Mouse (Mus musculus) adrenal gland, postnatal 25 days (tissue): ENCODE data around the gene Fzr1. TPM values are rescaled to one million over a fixed set of nuclear protein-coding genes. Genes with fewer than 3 reads are reported as not detected.
A peak's percentile ranks its signal among the peaks of the same experiment; 100 is the strongest.

Experiments
- DNase-seq: peaks from one replicate; pipeline ENCODE4 v3.0.0; 2021; ENCODE audit warnings: mixed read lengths
- total RNA-seq: library from RNA; stranded (reverse); gene quantifications from 2 replicates; pipeline ENCODE4 v1.2.3, GENCODE M21; 2021

Gene Fzr1
- total RNA-seq, 1 experiment from 2014 or later: 51.6 TPM

DNA sequence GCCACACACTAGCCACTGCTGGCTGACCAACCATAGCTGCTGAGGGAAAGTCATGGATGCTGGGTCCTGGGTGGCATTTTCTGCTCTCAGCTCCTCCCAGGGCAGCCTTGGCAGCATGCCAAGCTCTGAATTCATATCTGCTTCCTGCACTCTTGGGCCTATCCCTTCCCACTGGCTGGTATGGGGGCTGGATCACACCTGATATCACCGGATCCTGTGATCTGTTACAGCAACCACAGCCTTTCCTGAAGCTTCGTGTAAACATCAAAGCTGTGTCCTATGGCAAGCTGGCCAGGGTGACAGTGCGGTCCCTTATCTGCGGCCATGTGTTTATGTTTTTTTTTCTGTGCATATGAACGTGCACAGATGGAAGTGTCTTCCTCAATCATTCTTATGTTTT, 3.7 kb upstream of the Fzr1 start:
- DNase-seq: no peak

DNA sequence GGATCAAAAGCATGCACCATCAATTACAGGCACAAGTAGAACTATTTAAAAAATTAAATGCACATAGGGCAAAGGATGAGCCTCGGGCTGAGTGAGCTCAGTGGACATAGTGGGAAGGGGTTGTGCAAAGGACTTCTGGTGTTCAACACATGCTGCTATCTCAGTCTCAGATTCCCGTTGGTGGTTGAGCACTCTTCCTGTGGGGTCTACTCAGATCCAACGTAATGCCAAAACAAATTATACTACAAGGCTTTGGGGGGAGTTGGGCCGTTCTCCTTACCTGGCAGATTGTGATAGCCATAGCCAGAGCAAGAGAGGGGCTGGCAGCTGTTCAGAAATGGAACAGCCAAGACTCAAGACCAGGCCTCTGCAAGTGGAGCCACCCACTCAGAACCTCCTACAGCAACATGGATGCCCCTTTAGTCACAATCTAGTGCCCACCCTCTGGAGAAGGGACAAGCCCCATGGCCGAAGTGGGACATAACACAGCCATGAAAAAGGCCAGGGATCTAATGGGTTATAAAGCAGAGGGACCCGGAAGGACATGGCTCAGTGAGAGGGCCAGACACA, 1.6 kb upstream of the Fzr1 start:
- no peak for DNase-seq

DNA sequence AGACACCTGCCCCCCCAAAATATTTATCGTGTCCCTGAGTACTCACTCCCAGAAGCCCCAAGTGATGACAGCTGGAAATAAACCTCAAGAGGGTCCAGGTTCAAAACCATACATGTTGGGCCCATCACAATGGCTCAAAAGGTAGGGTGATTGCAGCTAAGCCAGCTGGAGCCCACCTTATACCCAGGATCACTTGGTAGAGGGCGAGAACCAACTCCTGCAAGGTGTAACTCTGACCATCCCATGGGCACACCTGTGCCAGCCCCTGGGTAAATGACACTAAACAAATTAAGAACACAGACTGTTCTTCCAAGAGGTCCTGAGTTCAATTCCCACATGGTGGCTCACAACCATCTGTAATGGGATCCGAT, 852 bp upstream of the Fzr1 start:
- no peak for DNase-seq

DNA sequence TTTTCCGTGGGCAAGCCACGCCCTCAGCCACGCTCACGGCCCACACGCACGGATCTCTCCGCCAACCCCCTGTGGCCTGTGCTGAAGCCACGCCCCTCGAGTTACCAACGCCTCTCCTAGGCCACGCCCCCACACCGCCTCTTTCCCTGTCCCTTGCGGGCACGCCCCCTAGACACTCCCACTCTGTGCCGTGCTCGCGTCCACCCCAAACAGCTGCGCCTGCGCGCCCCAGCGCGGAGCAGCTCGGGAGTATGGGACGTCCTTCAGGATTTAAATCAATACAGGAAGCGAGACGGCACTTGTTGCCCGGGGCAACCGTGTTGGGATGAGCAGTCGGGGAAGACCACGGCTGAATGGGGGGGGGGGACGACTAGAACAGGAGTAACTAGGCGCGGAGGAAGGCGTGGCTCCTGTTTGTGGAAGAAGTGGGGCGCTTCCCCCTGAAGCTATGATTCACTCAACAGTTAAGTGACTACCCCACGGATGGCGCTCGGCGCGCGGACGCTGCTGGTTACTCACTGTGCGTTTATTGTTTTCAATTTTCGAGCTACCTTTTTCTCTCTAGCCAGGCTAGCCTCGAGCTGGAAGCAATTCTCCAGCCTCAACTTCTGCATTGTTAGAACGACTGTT, 352 bp upstream of the Fzr1 start:
- peak; percentile 100 for DNase-seq

DNA sequence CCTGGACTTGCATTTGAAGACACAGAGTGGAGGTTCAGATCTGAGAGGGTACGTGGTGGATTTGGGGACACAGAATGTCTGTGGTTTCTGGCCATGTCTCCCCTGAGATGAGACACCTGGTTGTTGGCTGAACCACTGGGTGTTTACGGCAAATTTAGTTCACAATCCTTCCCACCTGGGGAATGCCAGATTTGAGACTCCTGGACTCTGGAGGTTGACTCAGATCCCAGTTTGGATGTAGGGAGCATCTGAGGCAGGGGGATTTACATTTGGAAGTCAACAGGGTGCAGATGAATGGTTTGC, 1.0 kb downstream of the Fzr1 start:
- DNase-seq: no peak

DNA sequence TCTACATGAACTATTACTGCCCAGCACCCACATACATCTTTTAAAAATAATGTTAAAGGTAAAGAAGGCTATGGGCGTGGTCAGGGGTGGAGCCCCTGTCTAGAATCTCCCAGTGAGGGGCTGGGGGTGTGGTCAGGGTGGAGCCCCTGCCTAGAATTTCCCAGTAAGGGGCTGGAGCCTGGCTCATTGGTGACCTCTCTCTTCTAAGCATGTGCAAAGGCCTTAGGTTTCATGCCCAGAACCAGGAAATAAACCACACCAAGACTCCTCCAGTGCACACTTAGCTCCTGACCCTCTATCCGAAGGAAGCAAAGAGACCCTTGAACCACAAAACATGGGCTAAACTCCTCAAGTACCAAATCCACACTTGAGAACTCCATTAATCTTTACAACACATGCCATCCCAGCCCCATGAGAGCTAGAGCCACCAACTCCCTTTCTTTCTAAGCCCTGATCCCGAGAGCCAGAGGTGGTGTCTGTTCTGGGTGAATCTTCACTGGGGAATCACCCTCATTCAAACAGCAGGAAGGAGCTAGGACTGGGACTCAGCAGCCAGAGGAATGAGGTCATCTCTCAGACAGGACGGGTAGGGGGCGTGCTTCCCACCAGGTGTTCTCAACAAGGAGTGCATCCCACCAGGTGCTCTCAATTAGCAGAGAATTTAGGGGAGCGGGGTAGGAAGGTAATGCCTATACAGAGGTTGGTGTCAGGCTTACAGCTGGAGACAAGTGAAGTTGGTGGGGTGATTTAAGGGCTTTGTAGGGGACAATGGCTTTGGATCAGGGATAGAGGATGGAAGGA, 1.6 kb downstream of the Fzr1 start:
- no peak for DNase-seq

DNA sequence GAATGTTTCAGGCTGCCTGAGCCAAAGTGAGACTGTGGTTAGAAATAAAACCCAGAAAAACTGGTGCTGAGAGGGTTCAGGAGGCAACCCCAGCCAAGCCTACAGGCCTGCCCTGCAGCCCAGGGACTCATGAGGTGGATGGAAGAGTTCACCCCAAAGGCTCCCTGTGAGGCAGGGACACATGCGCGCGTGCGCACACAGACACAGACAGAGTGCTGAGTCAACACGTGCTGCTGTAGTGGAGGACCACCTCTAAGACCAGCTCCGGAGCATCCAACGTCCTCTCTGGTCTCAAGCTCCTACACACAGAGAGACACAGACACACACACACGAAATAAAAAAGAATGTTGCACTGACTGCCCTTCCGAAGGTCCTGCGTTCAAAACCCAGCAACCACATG, 3.0 kb downstream of the Fzr1 start:
- DNase-seq: no peak

DNA sequence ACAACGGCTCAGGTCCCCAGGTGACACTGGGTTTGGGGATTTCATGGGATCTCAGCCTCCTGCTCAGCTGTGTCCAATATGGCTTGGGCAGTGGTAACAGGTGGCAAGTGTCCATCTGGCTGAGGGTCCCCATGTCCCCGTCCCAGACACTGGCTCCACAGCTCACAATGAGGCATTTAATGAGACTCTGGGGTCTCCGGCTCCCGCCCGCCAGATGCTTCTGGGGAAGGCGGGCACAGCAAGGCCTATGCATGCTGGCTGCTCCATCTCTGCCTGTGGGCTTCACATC, 11.2 kb downstream of the Fzr1 start:
- no peak for DNase-seq

DNA sequence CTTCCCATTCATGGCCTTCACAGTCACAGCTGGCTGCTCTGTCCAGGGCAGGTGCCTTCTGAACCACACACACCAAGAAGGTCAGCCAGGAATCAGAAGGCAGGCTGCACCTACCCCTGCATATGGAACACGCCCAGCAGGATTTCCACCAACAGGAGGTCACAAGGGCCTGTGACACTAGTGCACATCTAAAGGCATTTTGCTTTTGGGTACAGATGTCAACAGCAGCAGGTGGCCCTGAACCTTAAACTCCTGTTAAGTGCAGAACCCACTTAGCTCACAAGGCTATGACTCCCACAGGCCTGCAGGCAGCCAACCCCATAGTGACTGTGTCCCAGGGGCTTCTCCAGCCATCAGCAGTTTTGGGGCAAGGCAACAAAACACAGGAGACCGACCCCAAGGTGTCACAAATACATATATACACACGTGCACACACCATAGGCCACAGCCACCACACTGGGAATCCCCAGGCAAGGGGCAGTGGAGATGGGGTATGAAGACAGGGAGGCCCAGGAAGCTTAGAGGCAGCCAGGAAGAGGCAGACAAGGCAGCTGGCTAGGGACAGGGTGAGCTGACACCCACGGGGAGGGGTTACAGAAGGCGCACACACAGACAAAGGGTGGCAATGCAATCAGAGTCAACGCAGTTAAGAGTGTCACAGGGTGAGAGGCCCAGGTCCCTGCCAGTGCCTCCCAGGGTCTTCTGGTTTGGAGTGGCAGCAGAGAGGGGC, 11.7 kb downstream of the Fzr1 start:
- no peak for DNase-seq

DNA sequence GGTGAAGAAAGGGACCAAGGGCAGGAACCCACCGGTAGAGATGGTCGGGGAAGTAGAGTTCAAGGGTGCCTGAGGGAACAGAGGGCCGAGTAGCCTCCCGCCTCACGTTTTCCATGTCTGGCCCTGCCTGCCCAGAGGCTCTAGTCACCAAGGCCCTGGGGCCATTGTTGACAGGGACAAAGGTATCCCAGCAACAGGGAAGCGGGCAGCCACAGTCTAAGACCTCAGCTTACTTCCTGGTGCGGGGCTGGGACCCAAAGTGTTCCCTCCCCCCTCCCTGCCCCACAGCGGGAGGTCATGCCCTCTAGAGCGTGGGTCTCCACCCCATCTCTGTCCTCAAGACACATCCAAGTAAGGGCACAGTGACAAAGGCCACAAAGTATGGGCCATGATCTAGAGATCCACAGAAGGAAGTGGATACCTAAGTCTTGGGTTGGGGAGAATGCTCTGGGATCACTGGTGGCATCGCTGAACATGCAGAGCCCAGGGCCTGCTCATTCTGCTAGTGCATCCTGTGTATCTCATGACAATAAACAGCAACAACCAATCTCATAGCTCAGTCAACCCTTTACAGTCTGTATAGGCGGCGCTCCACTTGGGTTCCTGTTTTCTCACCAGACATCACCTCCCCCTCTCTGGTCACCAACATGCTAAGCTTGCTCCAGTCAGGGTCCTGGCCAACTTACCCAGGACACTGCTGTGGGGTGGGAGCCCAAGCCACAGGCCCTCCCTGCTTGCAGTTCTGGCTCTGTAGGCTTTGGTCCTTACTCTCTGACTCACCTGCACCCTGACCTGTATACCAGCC, 12.4 kb downstream of the Fzr1 start, which contains the start of gene 4930404N11Rik:
Gene 4930404N11Rik, minus strand, starts transcription at position 145 of the 805 bp plus-strand sequence.
- DNase-seq: no peak

DNA sequence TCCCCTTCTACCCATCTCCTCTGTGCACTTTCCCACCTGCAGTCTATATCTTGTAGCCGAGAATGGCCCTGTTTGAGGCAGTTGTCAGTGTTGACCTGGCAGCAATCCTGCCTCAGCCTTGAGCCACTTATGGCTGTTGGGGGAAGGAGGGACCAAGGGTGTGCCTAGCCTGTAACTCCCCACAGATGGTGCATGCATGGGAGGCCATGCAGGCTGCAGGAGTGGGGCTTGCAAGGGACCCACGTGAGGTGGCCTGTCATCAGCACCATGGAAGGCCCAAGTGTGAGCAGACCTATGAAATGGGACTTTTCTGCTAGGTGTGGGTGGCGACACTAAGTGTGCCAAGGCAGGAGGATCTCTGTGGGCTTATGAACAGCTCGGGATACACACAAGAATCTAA, 13.2 kb downstream of the Fzr1 start:
- DNase-seq: no peak

DNA sequence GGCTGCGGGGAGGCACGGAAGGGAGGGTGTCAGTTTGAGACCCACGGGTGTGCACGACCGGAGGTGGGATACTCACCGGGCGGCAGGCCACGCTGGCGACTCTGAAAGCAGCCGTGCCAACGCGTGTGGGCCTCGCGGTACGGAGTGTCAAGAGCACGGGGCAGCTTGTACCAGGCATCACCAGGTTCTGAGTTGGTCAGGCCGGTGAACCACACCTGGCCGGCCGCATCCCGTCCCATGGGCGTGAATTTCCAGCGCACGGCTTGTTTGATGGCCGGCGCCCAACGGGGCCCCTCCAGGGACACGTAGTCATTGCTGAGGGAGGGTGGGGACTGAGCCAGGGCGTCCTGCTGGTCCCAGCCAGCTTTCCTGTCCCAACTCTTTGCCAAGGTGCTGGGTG, 13.7 kb downstream of the Fzr1 start:
- DNase-seq: peak; percentile 53

DNA sequence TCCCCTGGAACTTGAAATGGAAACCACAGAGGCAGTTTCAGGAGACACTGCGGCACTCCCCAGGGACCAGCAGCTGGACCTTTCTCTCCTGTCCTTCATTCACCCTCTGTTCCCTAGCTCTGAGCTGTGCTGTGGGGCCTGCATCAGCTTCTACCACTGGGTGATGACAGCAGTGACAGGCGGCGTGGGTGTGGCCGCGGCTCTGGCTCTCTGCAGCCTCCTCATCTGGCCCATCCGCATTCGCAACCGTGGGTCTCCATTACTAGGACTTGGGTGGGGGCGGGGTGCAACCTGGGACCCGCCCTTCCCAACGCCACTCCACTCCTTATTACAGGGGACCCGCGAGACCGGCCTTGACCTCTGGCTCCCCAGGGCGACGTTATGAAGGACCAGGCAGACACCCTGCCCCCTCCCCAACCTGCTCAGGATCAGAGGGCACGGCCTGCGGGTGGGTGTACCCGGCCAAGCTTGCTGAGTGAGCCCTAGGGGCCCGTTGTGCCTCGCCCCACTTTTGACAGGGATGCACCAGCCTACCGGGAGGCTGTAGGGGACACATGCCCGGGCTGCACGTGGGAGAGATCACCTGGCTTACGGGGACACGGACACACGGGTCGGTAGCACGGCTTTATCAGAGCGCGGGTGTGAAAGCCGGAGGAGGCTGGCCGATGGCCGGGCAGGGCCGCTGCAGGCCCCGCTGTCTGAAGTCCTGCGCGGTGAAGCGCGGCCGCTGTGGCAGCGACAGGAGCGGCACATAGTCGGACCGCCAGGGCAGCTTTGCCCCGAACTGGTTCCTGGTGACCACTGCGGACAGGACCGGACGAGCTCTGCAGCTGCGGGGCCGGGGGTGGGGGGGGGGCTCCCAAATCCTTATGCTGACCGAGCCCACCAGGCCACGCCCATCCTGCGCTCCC, 14.6 kb downstream of the Fzr1 start:
- no peak for DNase-seq

DNA sequence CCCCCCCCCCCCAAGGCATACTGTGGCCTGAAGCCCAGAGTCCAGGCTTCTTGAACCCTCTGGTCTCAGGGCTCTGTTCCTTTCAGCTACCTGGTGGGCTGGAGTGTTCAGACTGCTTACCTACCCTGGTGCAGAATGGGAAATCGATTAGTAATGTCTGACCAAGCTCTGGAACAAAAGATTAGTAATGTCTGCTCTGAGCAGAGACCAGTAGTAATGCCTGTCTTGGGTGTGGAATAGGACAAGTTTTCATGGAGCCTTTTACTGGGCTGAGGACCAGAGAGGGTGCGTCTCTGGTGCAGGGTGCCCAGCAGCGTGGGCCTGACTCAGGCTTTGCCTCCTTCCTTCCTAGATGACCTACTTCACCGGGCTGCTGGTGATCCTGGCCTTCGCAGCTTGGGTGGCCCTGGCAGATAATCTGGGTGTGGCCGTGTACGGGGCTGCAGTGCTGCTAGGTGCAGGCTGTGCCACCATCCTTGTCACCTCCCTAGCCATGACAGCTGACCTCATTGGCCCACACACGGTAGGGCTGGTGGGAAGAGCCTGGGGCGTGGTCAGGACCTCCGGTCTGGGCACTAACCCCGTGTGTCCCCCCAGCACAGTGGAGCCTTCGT, 15.9 kb downstream of the Fzr1 start:
- no peak for DNase-seq

DNA sequence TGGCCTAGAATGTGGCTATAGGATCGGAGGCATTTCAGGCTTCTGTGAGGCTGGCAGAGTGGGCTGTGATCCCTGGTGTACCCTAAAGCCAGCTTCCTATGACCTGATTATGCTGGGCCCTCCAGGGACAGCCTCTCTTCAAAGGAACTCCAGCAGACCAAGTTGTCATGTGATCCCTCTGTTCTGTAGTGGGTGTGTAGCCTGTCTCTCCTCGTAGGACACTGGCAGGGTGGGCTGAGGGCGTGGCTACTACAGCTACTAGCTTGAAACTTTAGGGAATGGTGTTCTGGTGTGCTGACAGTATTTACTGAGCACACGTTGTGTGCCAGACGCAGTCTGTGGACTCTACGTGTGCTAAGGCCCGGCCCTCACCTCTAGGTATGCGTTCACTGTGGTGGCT, 17.6 kb downstream of the Fzr1 start:
- DNase-seq: no peak

DNA sequence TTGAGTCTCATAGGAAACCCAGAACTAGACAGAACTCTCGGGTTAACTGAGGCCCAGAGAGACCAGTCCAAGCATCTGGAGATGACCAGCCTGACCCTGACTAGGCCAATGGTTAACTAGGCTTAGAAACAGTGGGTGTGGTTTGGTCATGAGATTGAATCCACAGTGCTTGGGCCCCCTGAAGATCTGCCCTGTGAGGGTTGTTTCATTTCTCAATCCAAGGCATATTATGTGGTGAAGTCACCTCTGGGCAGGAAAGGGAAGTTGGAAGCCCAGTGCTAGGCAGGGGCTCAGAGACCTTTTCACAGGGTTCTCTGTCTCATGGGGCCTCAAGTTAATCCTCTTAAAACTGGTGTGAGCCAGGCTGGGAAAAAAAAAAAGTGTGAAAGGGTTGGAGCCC, 19.5 kb downstream of the Fzr1 start:
- no peak for DNase-seq

DNA sequence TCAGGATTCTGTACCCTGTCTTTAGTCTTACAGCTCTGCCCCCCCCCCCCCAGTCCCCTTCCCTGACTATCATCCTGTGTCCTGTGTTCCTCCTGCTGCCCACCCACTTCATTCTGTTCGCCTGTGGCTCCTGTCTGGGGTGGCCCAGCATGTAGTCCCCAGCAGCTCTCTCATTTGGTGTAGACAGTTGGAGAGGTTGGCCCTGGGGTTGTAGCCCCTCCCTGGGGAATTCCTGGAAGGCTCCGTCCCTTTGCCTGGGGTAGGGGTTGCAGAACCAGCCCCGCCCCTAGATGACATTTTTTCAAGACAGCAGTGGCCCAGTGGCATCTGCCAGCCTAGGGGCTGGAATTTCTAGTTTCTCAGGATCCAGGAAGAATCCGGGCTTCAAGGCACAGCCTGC, 20.1 kb downstream of the Fzr1 start:
- DNase-seq: no peak

DNA sequence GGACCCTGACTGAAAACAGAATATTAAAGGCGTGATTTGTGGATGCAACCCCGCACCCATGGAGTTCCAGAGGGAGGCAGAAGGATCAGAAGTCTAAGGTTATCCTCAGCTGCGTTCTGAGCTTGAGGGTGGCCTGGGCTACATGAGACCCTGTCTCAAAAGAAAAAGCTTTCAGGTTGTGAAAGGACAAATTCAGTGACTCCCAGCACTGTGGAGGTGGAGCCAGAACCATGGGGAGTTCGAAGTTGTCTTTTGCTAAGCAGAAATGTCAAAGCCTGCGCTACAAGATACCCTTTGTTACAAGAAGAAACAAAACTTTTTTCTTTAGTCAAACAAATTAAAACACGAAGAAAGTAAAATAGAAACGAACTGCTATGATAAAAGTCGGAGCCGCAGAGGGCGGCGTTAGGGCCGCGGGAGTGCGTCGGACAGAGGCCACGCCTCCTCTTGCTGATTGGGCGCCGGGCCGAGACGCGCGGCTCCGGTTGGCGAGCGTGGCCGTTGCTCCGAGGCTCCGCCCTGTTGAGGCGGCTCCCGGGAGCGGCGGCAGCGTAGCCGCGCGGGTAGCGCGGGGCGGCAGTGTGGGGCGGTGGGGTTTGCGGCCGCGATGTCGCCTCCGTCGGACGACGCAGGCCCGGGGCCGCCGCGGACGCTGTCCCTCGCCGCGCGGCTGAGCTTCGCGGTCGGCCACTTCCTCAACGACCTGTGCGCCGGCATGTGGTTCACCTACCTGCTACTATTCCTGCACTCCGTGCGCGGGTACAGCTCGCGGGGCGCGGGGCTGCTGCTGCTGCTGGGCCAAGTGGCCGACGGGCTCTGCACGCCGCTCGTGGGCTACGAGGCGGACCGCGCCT, 21.1 kb downstream of the Fzr1 start, which contains the start of gene Mfsd12:
Gene Mfsd12, plus strand, starts transcription at position 501 of the 854 bp plus-strand sequence.
- peak; percentile 95 for DNase-seq

DNA sequence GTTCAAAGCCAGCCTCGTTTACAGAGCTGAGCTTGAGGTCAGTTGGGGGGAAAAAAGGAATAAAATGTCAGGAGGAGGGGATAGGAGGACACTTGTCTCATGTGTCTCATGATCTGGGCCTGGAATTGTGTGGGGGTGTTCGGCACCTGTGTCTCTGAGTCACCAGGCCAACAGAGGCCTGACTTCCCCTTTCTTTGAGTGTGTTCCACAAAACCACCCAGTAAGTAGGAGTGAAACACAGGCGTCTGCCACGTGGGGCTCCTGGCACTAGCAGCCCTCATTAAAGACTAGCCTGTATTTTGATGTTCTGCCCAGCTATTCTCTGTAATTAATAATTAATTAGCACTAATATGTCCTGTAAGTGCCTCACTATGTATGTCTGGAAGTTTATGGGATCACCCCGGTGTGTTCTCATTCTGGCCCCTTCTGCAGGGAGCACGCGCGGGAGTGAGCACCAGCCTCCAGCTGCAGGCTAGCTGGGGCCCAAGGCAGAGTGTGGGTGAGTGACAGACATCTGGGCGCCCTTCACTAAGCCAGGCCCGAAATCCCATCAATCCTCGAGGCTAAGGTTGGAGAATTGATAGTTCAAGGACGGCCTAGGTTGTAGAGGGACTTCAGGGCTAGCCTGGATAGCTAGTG, 21.8 kb downstream of the Fzr1 start:
- no peak for DNase-seq
